Mouse (Mus musculus): ENCODE data around the gene Fkbp1a.

Fkbp1a gene

DNA sequence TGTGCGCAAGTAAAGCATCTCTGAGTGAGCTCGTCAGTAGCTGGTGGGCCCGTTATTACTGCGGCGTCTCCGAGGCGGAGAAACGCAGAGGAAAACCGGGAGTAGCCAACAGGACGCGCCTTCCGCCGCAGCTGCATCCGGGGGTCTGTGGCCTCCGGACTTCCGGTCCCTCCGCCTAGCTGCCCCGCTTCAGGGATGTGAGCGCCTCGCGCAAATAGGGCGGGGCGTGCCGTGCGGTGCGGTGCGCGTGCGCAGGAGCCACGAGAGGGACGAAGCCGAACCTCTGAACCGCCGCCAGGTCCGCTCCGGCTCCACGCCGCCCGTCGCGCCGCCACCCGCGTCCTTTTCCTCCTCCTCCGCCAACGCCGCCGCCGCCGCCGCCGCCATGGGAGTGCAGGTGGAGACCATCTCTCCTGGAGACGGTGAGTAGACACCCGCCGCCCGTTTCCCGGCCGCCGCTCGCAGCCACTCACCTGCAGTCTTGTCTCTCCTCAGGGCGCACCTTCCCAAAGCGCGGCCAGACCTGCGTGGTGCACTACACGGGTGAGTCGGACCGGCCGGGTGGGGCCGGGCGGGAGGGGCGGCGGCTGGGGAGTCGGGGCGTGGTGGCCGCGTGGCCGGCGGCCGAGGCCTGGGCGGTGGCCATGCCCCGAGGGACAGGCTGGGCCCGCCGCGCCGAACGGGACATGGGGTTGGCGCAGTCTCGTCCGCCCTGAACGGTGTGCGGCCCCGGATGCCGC lies at the start of gene Fkbp1a:
Fkbp1a (plus strand) TSS at position 161 of the 740 bp plus-strand sequence.
- peak; percentile 99 for DNase-seq

DNA sequence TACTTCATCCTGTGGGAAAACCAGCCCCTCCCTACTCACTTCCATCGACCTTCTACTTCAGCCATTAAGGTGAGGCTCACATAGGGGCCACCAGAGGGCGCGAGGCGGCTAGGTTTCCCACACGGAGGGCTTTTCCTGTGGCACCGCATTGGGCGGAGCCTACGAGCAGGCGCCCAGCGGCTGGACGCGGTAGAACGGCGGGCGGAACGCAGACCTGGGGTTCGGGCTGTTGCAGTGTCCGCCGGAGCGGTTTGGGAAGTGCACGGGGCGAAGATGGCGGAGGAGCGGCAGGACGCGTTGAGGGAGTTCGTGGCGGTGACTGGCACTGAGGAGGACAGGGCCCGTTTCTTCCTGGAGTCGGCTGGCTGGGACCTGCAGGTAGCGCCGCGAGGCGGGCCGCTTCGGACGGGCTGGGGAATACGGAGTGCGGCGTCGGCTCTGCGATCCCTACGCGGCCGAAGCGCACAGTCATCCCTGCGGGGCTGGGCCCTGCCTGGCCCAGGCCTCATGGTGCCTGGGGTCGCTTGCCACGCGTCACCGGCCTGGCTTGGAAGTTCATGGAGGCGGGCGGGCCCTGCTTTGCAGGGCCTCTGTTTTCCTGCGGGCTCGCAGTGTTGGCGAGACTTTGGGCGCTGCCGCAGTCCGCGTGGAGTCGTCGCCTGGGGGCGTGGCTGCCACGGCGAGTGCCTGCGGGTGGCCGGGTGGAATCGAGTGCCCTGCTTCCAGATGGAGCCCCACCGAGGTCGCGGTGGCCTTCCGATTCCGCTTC lies 48.1 kb upstream of the Fkbp1a start, which contains the start of gene Nsfl1c:
Nsfl1c (plus strand) TSS at position 148 of the 769 bp plus-strand sequence.
- DNase-seq, result peak; percentile 98

DNA sequence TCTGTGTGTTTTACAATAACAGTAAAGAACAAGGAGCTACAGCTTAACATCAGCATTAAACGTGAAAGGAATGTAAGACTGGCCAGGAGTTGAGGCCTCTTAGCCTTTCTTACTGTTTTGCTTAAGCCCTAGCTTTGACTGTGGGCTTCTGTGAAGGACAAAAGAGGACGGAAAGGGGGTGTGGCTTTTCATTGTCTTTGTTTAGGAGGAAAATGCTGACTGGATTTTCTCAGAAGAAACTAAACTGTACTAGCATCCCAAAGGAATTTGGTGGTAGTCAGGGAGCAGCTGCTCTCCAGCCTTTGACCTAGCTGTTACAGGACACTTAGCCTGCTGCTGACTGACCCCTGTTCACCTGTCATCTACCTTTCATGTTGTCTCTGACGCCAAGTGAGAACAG lies 43.9 kb upstream of the Fkbp1a start:
- no peak for DNase-seq

DNA sequence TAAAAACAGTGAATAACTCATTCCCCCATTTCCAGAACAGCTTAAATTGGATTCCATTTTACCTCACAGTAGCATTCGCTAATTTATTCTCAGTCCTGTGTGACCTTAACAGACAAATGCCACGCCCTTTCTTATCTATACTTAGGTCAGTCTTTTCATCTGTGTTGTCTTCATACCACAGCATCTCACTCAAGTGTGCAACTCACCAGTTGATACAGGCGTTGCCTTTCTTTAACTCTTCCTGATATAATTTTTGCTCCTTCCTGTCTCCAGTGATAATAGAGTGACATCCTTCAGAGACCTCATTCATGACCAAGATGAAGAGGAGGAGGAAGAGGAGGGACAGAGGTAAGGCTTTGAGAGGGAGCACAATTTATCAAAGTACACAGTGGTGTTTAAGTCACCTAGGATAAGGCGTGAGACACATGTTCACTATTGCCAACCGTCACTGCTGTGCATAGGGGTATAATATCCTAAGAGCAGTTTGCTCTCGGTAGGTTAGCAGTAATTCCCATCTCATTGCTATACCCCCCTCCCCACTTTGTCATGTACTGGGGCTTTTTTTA lies 41.8 kb upstream of the Fkbp1a start:
- no peak for DNase-seq

DNA sequence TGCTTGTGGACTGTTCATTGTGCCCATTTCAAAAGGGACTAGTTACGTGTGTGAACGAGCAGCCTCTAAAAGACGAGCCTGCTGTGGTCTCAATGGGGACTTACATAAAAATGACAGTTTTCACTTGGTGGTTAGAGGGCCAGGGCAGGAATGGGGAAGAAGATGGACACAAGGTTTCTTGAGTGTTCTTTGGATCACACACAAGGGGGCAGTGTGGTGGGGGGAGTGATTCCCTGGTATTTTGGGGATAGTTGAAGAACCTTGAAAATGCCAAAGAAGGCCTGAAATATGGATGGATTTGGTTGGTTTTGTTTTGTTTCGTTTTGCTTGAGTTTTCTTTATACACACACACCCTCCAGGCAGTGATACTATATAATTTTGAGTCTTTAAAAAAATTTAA lies 38.1 kb upstream of the Fkbp1a start:
- no peak for DNase-seq

DNA sequence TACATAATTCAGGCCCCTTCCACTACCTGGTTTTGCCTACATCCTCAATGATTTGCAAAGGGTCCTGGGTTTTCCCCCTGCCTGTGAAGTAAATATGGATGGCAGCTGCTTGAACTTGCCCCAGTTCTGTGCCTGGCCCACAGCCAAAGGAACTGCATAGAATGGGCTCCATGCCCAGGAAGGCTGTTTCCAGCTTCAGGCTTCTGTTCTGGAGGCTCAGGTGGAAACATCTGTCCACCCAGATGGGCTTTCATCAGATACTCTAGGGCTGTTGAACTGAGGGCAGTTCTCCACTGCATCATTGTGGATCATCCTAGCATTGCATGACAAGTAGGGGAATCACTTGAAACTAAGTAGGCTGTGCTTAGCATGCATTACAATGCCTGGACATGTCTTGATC lies 30.1 kb upstream of the Fkbp1a start:
- peak; percentile 65 to 73 for DNase-seq

DNA sequence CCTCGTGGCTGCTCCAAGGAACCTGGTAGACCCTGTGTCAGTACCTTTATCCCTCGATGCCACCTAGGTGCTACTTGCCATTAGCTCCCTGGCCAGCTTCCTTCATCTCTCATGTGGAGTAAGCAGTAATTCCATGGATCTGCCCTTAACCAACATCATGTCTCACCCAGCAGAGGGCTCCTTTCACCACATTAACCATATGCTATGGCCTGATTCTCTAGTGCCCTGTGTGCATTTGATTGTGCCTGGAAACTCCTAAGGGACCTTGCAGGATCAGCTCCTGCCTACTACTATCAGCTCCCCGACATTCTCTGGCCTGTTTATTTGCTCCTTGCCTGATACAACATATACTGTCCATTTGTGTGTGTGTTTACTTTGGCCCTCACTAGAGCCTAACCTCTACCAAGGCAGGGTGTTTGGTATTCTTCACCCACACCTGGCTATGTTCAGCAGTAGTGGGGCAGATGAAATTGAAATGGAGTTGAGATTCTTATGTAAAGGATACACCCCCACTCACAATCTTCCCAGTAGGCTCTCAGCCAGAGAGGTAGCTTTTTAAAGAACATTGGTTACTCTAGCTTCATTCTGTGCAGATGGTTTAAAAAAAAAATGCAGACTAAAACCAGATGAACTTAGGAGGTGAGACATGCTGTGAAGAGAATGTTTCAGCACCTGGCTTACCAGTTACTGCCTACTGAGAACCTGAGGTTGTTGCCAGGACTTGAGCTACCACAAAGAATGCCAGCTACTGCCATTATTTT lies 28.6 kb upstream of the Fkbp1a start:
- DNase-seq, result no peak

DNA sequence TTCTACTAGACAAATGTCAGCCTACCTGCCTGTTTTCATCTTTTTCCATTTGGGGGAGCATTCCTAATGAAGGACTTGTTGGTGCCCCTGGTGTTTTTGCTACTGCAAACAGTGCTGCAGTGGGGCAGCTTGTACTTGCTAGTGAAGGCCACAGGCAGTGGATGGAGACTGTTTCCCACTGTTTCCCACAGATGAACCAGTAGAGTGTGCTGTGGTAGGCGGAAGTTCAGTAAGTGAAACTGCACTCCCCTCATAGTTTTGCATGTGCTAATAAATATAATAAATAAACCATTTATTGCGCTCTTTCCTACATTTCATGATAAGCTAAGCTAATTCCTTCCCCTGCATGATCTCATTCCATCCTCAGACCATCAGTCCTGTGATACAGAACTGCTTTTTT lies 23.3 kb upstream of the Fkbp1a start:
- DNase-seq, result no peak

DNA sequence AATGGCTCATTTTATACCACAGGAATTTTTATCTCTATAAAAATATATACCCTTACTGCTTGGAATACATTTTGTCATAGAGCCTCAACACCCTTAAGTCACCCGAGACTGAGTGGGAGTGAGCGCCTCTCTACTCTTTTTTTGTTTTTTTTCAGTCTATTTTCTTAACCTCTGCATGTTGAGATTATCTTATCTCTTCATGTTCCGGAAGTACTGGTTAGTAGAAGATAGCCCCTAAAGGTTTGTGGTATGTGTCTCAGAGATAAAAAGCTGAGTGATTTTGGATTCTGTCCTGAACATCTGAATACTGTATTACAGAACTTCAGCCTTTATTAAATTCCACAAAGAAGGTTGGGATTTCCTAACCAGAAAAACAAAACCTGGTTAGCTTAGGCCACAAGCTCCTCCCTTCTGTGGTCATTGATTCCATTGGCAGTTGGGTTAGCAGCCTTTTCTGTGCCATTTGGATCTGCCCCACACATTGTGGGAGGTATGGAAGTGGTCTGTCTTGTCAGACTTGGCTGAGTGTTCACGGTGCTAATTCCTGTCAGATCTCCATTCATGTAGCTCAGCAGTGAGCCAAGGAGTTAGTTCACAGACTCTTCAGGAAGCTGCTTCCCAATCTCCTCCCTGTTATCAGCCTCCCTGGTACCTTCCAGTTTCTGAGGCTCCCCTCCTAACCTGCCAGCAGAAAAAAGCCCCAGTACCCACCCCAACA lies 17.8 kb upstream of the Fkbp1a start:
- peak; percentile 31 to 46 for DNase-seq

DNA sequence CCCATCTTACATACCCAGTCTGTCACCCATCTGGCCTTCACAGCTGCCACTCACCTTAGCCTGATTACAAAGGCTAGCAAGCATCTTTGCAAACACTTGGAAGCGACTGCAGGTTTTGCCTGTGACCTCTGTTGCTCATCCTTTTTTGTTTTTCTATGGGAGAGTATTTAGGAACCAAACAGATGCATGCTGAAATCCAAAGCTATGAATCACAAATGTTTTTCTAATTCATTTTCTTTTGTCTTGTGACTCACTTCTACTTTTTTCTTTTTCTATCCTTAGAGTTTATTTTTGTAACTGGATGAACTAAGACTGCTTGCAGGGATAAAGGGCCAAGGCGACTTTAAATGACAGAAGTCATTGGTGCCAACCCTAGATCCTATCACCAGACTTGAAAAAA lies 16.8 kb upstream of the Fkbp1a start:
- DNase-seq, result no peak

DNA sequence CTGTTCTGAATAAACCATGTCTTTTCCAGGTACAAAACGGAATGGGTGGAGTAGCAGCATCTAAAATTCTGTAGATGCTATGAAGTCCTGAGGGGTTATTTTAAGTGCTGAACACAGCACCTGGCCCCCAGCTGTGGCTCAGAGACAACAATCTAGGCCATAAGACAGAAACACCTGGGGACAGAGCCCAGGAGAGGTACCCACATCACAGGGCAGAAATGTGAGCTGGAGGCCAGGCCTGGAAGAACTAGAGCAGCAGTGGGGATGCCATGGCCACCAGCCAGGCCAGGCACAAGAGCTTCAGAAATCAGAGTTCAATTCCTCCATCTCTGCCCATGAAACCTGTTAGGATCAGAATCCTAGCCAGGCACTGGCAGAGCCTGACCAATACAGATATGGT lies 14.2 kb upstream of the Fkbp1a start:
- no peak for DNase-seq

DNA sequence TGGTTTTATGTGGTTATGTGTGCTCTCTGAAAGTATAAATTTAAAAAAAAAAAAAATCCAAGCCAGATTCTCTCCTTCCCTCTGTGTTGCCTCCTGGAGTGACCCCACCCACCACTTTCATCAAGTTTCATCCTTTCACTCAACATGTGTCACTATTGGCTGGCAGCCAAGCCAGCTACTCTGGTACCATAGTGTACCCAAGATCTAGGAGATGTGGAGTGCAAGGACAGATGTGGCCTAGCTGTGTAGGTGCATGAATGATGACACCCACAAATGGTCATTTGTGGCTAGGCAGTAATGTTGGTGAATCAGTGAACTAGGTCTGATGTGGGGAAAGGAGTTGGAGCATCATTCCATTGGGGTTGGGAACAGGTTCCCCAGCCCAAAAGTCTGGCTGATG lies 13.1 kb upstream of the Fkbp1a start:
- no peak for DNase-seq

DNA sequence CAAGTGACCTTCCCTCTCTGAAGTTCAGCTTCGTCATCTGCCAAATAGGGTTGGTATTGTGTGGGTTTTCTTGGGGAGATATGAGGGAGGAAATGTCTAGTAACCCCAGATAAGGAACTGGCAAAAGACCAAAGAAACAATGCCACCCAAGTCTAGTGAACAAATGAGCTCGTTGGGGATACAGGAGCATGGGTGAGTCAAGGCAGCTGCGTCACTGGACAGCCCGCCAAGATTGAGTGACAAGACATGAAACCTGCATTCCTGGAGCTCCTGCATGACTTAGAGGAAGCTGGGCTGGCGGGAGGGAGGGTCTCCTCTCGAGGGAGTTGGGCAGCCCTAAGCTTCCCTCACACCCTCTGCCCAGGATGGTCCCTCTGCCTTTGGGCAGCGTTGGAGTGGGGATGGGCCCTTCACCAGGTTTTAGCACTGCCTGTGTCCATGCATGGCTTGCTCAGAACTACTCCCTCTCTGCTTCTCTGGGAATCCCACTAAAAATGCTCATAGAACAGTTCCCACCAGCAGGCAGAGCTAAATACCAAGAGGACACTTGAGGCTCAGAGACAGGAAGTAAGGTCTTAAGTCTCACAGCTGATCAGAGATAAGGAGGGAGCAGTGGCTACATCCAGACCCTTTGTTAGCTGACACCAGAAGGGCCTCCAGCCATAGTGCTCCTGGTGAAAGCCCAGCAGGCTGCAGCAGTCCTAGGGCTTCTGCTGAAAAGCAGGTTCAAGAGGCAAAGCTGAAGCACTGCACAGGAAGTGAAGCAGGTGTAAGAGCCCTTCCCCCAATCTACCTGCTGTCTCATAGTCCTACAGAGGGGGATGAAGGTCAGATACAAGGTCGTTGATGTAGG lies 11.7 kb upstream of the Fkbp1a start:
- no peak for DNase-seq

DNA sequence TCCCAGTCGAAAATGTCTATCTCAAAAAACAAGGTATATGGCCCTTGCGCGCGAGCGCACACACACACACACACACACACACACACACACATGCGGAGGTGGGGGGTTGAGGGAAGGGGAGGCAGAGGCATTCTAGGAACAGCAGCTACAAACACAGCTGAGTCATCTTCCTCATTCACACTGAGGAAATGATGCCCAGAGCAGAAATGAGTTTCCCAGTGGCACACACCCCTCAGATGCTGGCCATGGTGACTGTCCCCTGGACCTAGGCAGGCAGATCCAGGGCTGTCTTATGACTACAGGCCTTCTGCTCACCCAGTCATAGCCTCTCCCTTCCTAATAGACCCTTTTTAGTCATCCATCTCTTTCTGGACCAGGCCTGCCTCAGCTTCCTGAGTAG lies 8.7 kb upstream of the Fkbp1a start:
- no peak for DNase-seq

DNA sequence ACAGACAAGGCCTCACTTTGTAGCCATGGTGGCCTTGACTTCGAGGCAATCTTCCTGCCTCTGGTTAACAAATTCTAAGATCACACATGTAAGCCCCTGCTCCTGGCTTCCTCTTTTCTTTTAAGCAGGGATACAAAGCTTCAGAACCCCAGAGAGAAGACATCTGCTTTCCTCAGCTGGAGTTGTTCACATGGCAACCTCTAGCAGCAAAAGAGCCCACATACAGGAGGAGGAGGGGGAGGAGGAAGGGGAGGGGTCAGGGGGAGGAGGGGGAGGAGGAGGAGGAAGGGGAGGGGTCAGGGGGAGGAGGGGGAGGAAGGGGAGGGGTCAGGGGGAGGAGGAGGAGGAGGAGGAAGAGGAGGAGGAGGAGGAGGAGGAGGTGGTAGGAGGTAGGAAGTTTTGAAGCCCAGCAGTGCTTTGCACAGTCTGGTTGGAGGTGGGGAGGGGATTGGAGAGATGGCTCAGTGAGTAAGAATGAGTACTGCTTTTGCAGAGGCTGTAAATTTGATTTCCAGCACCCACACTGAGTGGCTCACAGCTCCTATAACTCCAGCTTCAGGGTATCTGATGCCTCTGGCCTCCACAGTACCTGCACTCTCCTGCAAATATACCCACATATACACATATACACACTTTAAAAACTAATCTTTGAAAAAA lies 6.2 kb upstream of the Fkbp1a start:
- no peak for DNase-seq

DNA sequence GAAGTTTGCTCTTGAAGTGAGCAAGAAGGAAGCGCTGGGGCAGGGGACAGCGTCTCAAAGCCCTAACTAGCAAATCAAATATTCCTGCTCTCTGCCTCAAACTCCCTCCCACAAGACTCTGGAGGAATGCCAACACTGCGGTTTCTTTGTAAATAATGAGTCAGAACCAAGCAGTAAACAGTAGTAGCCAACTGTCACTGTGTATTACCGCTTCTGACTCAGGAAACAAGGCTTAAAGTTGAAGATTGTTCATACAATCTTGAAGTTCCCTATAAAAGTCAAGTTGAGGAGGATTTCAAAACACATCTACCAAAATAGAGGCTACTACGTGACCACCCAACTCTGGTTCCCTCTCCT lies 5.7 kb upstream of the Fkbp1a start:
- DNase-seq, result peak in 1 of 2 experiments; percentile 21

DNA sequence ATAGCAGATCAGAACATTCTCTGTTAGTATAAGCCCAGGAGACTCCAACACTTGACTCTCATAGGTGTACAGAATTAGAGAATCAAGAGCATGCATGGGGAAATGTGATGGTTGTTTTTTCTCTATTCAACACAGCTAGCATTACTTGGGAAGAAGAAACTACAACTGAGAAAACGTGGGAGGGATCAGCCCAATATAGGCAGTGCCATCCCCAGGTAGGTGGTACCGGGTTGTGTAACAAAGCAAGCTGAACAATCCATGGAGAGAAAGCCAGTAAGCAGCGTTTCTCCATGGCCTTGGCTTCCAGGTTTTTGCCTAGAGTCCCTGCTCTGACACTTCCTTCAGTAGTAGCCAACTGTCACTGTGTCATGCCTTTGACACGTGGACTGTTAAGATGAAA lies 3.6 kb upstream of the Fkbp1a start:
- DNase-seq, result no peak

DNA sequence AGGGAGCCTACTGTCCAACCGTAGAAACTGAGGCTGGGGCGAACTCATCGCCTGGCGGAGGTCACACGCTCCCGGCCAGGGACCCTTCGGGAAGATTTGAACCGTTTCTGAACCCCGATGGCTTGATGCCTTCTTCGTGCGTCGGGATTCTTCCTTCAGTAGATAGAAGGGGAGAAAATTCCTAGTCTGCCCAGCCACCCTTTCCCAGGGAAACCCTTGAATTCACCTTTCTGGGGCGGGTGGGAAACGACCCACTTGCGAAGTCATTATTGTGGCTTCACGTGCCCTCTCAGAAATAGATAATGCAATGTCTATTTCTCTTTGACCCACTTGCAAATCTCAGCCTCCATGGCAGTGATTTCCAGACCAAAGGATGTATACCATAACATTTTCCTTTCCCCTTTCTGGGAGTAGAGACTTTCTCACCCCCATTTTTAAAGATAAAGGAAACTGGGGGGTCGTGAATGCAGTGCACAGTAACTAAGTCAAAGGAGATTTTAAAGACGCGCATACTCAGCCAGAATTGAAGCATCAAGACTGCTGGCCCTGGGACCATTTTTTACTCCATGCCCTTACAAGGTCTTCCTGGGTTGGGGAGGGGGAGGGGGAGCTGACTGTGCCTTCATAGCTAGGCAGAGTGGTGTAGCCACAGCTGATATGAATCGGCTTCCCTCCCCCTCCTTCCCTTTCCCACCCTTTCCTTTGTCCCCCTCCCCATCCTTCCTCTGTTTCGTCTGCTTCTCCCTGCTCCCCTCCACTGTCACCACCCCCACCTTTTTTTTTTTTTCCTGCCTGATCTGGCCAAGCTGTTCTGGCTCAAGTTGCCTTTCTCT lies 996 bp downstream of the Fkbp1a start:
- peak; percentile 82 to 83 for DNase-seq

DNA sequence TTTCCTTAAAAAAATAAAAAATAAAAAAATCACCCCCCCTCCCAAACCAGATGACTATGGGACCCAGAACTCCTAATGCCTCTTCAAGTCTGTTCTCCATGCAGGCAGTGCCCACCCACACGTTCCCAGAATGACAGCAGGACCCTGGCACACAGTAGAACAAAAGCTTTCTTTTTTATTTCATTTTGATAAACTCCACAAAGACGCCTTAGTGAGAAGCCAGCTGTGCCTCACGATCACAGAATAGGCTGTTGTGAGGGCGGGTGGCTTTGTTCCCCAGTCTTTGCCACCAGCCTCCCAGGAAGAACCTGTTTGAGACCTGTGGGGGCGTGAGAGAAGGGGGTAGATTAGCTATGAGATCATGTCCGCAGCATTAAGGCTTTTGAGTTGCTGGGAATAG lies 2.4 kb downstream of the Fkbp1a start:
- DNase-seq, result no peak

DNA sequence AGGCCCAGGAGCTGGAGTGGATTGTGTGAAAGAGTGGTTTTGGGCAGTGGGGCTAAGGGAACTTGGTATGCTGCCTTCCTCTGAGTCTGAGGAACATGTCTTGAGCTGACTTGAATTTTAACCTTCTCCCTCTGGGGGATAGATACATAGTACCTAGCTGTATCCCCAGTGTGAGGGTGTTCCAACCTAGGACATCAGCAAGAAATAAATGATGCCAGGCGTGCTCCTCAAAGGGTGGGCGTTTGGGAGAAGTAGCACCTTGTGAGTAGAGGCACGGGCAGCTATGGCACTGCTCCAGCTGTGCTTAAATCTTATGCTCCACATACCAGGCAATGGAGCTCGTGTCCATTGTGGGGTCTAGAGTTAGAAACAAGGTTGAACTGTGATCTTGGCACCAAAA lies 4.3 kb downstream of the Fkbp1a start:
- DNase-seq, result no peak

All from cerebellum, postnatal 10 days (tissue).